Mouse (Mus musculus): ENCODE measurements around the gene Tmem200c. TPM values are rescaled to one million over a fixed set of nuclear protein-coding genes. Genes with fewer than 3 reads are reported as not detected.
A peak's percentile ranks its signal among the peaks of the same experiment; 100 is the strongest.

Tmem200c gene
- total RNA-seq (2022): 10 to 100 TPM in 1 of 4 experiments, 1 to 10 TPM in 3; 7.7 to 10.4 (median 8.8) TPM

DNA sequence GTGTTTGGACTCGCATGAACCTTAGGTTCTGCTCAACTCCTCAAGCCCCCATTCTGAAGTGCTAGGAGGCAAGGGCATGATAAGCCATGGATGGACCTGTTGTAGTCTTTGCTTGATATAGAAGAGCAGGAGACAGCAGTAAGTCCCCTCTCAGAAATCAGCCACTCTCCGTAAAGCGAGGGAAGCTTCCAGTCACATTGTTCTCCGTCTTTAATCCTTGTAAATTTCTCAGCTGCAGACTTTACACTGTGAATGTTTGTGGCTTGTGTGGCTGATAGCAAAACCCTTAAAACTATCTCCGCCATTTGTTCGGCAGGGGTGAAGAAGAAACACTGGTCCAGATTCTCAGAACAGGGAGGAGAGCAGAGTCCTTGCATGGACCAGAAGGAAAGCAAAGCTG is at the start of gene Tmem200c:
Gene Tmem200c, plus strand, starts transcription at position 301 of the 400 bp plus-strand sequence.
- no peak for DNase-seq (ENCODE audit: low spot score in 2 of 2)

DNA sequence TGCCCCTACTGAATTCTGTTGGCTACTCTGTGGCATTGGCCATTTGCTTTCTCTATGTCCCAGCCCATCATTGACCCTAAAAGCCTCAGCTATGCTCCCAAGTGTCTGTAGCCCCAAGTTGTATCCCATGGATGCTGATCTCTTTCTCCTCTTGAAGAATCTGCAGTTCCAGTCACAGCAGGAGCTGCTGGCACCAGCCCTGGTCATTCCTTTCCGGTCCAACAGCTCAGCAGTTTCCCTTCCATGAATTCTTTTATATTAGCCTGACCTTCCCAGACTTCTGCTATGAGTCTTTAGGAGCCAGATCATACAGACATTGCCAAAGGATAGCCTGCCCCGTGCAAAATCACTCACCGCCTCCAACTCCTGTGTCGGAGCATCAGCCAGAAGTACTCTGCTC is 32.7 kb upstream of the Tmem200c start:
- no peak for DNase-seq (ENCODE audit: low spot score in 2 of 2)

GRCm38 (mm10) chr17:68836655-68837012 is 10.2 kb downstream of the Tmem200c start:
- no peak for DNase-seq (ENCODE audit: low spot score in 2 of 2)

GRCm38 (mm10) chr17:68837013-68837858 is 10.8 kb downstream of the Tmem200c start:
- peak; percentile 50 to 51 for DNase-seq (ENCODE audit: low spot score in 2 of 2)

GRCm38 (mm10) chr17:68837859-68838194 is 11.4 kb downstream of the Tmem200c start:
- no peak for DNase-seq (ENCODE audit: low spot score in 2 of 2)

- no peak for DNase-seq (ENCODE audit: low spot score in 2 of 2)
These were observed 13.6 kb downstream of the Tmem200c start for GRCm38 (mm10) chr17:68839888-68840571.

DNA sequence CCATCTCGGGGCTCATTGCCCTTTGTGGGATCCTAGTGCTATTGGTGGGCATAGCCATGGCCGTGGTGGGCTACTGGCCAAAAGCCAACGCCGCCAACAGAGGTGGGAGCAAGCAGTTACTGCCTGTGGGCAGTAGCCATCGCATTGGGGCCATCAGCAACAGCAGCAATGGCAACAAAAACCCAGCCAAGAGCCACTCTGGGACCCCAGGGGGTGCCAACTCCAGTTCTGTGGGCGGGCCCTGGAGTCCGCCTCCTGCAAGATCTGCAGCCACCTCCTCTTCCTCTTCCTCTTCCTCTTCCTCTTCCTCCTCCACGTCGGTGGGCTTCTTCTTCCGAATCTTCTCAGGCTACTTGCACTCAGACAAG is 14.1 kb downstream of the Tmem200c start:
- no peak for DNase-seq (ENCODE audit: low spot score in 2 of 2)

DNA sequence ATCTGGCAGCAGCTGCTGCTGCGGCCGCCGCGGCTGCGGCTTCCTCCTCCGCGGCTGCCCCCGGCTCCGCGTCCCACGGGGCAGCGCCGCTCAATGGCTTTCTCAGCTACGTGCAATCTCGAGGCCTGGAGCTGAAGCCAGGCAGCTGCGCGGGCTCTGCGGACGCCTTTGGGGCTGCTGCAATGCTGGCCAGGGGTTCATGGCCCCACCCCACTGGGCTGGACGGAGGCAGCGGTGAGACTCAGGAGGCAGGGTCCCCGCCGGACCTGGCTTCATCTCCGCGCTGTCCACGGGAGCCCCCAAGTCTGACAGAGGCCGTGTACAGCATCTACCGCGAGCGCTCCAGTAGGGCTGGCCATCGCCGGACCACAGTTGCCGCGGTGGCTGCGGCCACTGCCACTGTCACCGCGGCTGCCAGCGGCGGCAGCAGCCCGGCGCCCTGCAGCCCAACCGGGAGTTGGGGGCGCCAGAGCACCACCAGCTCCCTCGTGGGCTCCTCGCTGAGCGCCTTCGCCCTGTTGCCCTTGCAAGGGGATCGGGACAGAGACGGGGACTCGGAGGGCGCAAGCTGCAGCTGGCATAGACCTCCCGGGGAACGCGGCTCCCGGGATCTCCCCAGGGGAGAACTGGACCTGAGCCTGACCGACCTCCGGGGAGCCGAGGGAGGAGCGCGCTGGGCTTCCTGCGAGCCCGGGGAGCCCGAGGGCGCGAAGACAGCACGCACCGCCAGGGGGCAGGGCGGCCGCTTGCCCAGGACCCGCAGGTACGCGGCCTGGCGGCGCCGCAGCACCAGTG is 14.9 kb downstream of the Tmem200c start:
- DNase-seq (ENCODE audit: low spot score in 2 of 2): peak in 1 of 2 experiments; percentile 24

- DNase-seq (ENCODE audit: low spot score in 2 of 2): no peak
These were observed 15.4 kb downstream of the Tmem200c start for GRCm38 (mm10) chr17:68841892-68842252.

DNA sequence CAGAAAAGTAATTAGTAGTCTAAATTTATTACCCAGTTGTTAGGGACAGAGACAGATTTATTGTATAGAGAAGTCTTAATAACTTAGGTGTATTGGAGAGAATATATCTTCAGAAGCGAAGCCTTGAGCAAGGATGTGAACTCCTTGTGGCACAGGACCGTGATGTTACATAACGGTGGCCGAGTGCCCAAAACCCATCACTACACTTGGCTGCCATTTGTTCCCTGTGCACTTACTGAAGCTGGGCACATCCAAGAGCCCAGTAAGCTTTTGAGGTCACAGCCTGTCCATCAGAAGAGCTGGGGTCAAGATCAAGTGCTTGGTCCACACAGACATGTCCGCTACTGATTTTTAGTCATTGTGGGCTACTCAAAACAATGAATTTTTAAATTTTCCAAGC is 19.5 kb downstream of the Tmem200c start:
- DNase-seq (ENCODE audit: low spot score in 2 of 2): peak; percentile 28 to 35

- no peak for DNase-seq (ENCODE audit: low spot score in 2 of 2)
These were observed 22.3 kb downstream of the Tmem200c start for GRCm38 (mm10) chr17:68848739-68849138.

GRCm38 (mm10) chr17:68852171-68852966 is 25.9 kb downstream of the Tmem200c start:
- DNase-seq (ENCODE audit: low spot score in 2 of 2): no peak

DNA sequence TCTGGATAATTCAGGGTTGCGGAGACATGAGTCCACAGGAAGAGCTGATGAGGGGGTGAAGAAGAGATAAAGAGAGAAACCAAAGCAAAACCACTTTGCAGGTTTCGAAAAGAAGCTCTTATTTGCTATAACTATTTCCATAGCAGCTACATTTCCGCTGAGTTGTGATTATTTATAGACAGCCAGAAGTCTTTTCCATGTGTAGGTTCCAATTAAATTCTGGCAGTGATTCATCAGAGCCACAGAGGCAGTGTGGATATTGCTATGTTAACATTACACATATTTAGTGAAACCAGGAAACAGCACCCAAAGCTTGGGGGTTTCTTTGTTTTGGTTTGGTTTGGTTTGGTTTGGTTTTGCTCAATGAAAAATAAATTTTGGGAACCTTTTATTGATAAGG is 37.8 kb downstream of the Tmem200c start:
- DNase-seq (ENCODE audit: low spot score in 2 of 2): no peak

- no peak for DNase-seq (ENCODE audit: low spot score in 2 of 2)
These were observed 42.0 kb downstream of the Tmem200c start for GRCm38 (mm10) chr17:68868439-68868838.

GRCm38 (mm10) chr17:68874021-68874420 is 47.6 kb downstream of the Tmem200c start:
- DNase-seq (ENCODE audit: low spot score in 2 of 2): no peak

DNA sequence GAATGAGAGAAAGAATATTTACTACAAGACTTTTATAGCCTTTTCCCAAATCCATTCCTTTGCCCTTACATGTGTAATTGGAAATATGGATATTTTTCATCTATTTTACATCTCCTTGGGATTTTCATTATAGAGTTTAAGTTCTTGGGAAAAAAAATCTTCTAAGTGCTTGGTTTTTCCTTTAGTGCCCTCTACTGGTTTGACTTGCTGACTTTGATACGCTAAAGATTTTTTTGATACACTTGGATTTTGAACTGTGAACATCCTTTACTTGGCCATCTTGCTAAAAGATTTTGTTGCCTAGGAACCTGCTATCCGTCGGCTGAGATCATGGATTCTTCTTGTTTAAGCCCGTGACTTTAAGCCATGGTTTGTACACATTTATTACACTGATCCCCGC is 48.8 kb downstream of the Tmem200c start:
- DNase-seq (ENCODE audit: low spot score in 2 of 2): no peak

GRCm38 (mm10) chr17:68875917-68876495 is 49.6 kb downstream of the Tmem200c start:
- DNase-seq (ENCODE audit: low spot score in 2 of 2): no peak

DNA sequence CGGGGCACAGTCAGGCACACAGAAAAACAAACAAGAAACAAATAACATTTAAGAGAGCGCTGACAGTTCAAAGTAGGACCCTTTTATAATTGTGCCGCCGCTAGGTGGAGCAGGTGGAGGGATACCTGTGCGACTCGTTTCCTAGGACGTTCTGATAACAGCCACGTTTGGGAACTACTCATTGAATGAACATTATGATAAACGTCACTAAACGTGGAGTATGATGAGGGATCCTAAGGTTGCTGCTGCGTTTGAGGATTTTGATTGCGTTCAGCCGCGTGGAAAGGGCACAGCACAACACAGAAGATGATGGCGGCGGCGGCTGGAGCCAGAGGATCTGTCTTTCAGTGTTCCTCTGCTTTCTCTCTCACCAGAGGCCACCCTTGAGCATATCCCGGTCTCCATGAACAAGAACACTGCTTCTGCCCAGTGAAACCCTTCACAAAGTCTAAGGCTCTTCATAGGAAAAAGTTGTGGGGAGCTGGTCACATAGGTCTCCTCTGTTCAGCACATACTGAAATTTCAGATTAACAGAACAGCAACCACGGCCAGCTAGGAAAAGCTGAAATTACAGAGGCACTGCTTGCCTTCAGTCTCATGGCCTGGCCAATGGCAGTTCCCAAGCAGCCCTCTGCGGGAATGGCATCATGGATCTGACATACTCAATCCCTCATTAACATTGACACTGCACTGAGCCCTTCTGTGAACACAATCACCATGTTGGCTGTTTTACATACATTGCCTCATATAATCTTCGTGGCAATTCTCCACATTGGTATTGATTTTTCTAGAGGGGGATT is 55.5 kb downstream of the Tmem200c start:
- DNase-seq (ENCODE audit: low spot score in 2 of 2): peak in 1 of 2 experiments; percentile 36

- no peak for DNase-seq (ENCODE audit: low spot score in 2 of 2)
These were observed 57.2 kb downstream of the Tmem200c start for GRCm38 (mm10) chr17:68883474-68884083.

GRCm38 (mm10) chr17:68890672-68891071 is 64.2 kb downstream of the Tmem200c start:
- no peak for DNase-seq (ENCODE audit: low spot score in 2 of 2)
